Comparison of ENCODE assay signal across 8 mouse cellular contexts in the genomic region with DNA sequence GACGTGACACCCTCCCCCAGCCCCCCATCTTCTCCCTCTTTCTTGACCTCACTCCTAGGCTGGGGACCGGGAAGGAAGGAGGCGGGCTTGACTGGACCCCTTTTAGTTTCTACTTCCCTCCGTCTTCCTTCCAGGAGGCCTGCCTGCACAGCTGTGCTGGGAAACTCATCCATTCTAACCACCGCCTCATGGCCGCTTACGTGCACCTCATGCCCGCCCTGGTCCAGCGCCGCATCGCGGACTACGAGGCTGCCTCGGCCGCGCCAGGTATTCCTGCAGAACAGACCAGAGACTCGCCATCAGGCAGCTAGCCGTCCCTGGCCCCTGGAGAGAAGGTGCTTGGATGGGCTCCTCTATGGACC. TPM values are rescaled to one million over a fixed set of nuclear protein-coding genes. Genes with fewer than 3 reads are reported as not detected.
DNase-seq lines count a peak whose midpoint lies in the region; ATAC-seq lines count a peak whose summit lies in the region.

No protein-coding gene starts in this region.

- peak overlapping the region; percentile 73 for H3K27ac ChIP-seq in hindbrain, embryonic 14.5 days
- peak overlapping the region; percentile 80 for H3K27ac ChIP-seq in liver, embryonic 15.5 days (replicated peaks)

- peak overlapping the region; percentile 82 for H3K4me2 ChIP-seq in hindbrain, embryonic 14.5 days (replicated peaks)
- H3K4me2 ChIP-seq in liver, embryonic 15.5 days = peak overlapping the region; percentile 96

- H3K4me3 ChIP-seq in hindbrain, embryonic 14.5 days (replicated peaks; ENCODE audit: low read length) = peak overlapping the region; percentile 46
- H3K4me3 ChIP-seq in liver, embryonic 15.5 days (replicated peaks) = peak overlapping the region; percentile 76

- DNase-seq in adrenal gland, postnatal 14 days = peak; percentile 46
- no peak for DNase-seq in adrenal gland, adult (ENCODE audit: inconsistent age in 2 of 2, low spot score in 1 of 2)
- peak; percentile 58 for DNase-seq in thymus, postnatal 4 days
- DNase-seq in thymus, postnatal 25 days = no peak
- DNase-seq in hindbrain, embryonic 14.5 days (ENCODE audit: low spot score) = no peak
- peak; percentile 51 to 53 for DNase-seq in spleen, postnatal 10 days (ENCODE audit: low spot score in 2 of 2)
- no peak for DNase-seq in layer of hippocampus, adult 9-11 months

- under 1% methylated on average over 18 of the region's 18 CpGs for WGBS in hindbrain, embryonic 14.5 days
- 0% methylated on average over 18 of the region's 18 CpGs for WGBS in liver, embryonic 15.5 days (ENCODE audit: insufficient replicate concordance)

- no peak; the same call in 1 of the 2 replicates for ATAC-seq in hindbrain, embryonic 14.5 days (ENCODE audit: low FRiP score)
- ATAC-seq in liver, embryonic 15.5 days (ENCODE audit: insufficient read depth) = peak; percentile 14

- peaks cover 33% of the 10 kb centered on the region for H3K36me3 ChIP-seq in hindbrain, embryonic 14.5 days (replicated peaks; ENCODE audit: control insufficient read depth, insufficient read depth)
- H3K36me3 ChIP-seq in liver, embryonic 15.5 days (replicated peaks) = peaks cover 25% of the 10 kb centered on the region

- H3K9ac ChIP-seq in hindbrain, embryonic 14.5 days = peak overlapping the region; percentile 75
- peak overlapping the region; percentile 67 for H3K9ac ChIP-seq in liver, embryonic 15.5 days

- no peaks in the 10 kb centered on the region for H3K9me3 ChIP-seq in hindbrain, embryonic 14.5 days (ENCODE audit: control insufficient read depth, low read length)
- H3K9me3 ChIP-seq in liver, embryonic 15.5 days (replicated peaks) = no peaks in the 10 kb centered on the region

- no peaks in the 10 kb centered on the region for H3K27me3 ChIP-seq in hindbrain, embryonic 14.5 days (ENCODE audit: control insufficient read depth, insufficient read depth, low read length)
- no peaks in the 10 kb centered on the region for H3K27me3 ChIP-seq in liver, embryonic 15.5 days

- peaks cover 19% of the 10 kb centered on the region for H3K4me1 ChIP-seq in hindbrain, embryonic 14.5 days (replicated peaks; ENCODE audit: control insufficient read depth, insufficient read depth, low read length)
- H3K4me1 ChIP-seq in liver, embryonic 15.5 days (replicated peaks) = peaks cover 34% of the 10 kb centered on the region

RNA-seq across cellular contexts. Expression of a gene that starts 0.5 kb away (rescaled TPM):
- 7.3 and 11.9 TPM in 2 replicates for total RNA-seq in adrenal gland, postnatal 14 days (2021)
- 20.5 and 21.7 TPM in 2 replicates for polyA plus RNA-seq in hindbrain, embryonic 14.5 days (2014; fragmentation: Nextera tagmentation; extraction: Ambion mirVana)
- polyA plus RNA-seq in liver, embryonic 15.5 days (2015; fragmentation: Nextera tagmentation; extraction: Ambion mirVana) = 14.4 and 24.6 TPM in 2 replicates

RNA-seq across cellular contexts. Expression of a gene that starts 0.7 kb away (rescaled TPM):
- total RNA-seq in adrenal gland, postnatal 14 days (2021) = 58.4 and 68.2 TPM in 2 replicates
- polyA plus RNA-seq in hindbrain, embryonic 14.5 days (2014; fragmentation: Nextera tagmentation; extraction: Ambion mirVana) = 92.4 and 95.5 TPM in 2 replicates
- 10.9 and 13.8 TPM in 2 replicates for polyA plus RNA-seq in liver, embryonic 15.5 days (2015; fragmentation: Nextera tagmentation; extraction: Ambion mirVana)

RNA-seq across cellular contexts. Expression of a gene that starts 1.0 kb away (rescaled TPM):
- 130 and 136 TPM in 2 replicates for total RNA-seq in adrenal gland, postnatal 14 days (2021)
- polyA plus RNA-seq in hindbrain, embryonic 14.5 days (2014; fragmentation: Nextera tagmentation; extraction: Ambion mirVana) = 147 and 154 TPM in 2 replicates
- polyA plus RNA-seq in liver, embryonic 15.5 days (2015; fragmentation: Nextera tagmentation; extraction: Ambion mirVana) = 94.4 and 98.5 TPM in 2 replicates

RNA-seq across cellular contexts. Expression of a gene that starts 7.5 kb away (rescaled TPM):
- total RNA-seq in adrenal gland, postnatal 14 days (2021) = 32.5 and 47.2 TPM in 2 replicates
- 85.5 and 90.7 TPM in 2 replicates for polyA plus RNA-seq in hindbrain, embryonic 14.5 days (2014; fragmentation: Nextera tagmentation; extraction: Ambion mirVana)
- polyA plus RNA-seq in liver, embryonic 15.5 days (2015; fragmentation: Nextera tagmentation; extraction: Ambion mirVana) = 3.5 and 4.9 TPM in 2 replicates

RNA-seq across cellular contexts. Expression of a gene that starts 9.8 kb away (rescaled TPM):
- total RNA-seq in adrenal gland, postnatal 14 days (2021) = 2.0 and 2.8 TPM in 2 replicates
- polyA plus RNA-seq in hindbrain, embryonic 14.5 days (2014; fragmentation: Nextera tagmentation; extraction: Ambion mirVana) = 1.1 and 2.0 TPM in 2 replicates
- polyA plus RNA-seq in liver, embryonic 15.5 days (2015; fragmentation: Nextera tagmentation; extraction: Ambion mirVana) = 0.10 and 0.32 TPM in 2 replicates

Comparison
In these comparisons a context has a peak if more than half of its experiments do, and no peak if none do; other contexts are left out.
1. DNase-seq: peak in adrenal gland, postnatal 14 days (single experiment), thymus, postnatal 4 days (single experiment) and spleen, postnatal 10 days (2 of 2); none in adrenal gland, adult (0 of 2), thymus, postnatal 25 days (single experiment), hindbrain, embryonic 14.5 days (single experiment) and layer of hippocampus, adult 9-11 months (single experiment).